Mouse (Mus musculus) cortical plate, adult 2 months (tissue): ENCODE results near the gene Zdhhc18.

Source experiments
- CTCF ChIP-seq: fragments of 200-500 bp; IDR thresholded peaks from 2 replicates; pipeline ENCODE4 v1.5.1; 2011; ENCODE audit warnings: mild to moderate bottlenecking, control low read depth, low read length; ENCODE audit not compliant: insufficient read depth; ENCODE audit errors: extremely low read depth
- POLR2A ChIP-seq: fragments of 200-500 bp; IDR thresholded peaks from 2 replicates; pipeline ENCODE4 v1.6.1; 2011; ENCODE audit warnings: mild to moderate bottlenecking, low read length, control low read depth; ENCODE audit not compliant: insufficient read depth; ENCODE audit errors: extremely low read depth

- TF ChIP-seq CTCF: peak; percentile 49
- no peak for TF ChIP-seq POLR2A
These were observed 16.5 kb downstream of the Zdhhc18 start for GRCm38 (mm10) chr4:133633332-133634042.
